Mouse (Mus musculus): ENCODE measurements around the gene Myh3.

DNA sequence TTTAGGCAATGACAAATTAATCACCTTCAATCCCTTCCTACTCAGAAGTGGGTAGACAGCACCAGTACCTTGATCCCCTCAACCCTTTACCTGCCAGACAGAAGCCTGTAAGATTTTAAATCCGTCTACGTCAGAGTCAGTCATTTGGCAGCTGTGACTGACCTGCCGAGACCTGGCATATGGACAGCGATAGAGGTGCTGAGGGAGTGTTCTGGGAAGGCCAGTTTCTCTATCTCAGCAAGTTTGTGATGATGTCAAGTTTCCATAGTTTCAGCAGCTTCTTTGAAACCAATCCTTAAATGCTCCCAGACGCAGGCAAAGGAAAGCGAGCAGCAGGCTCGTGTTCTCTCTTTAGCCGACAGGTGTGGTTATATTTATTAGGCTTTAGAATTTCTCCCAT, 61.5 kb downstream of the Myh3 start:
- no peak for TF ChIP-seq CTCF (IDR thresholded peaks at IDR 0.05; ENCODE audit: borderline replicate concordance, extremely low read depth, insufficient read depth, insufficient read length)
- TF ChIP-seq POLR2A (IDR thresholded peaks at IDR 0.05; ENCODE audit: borderline replicate concordance, extremely low read depth, insufficient read depth, insufficient read length, poor library complexity, severe bottlenecking) = no peak
